Mouse (Mus musculus): ENCODE data around the gene Clasp1. TPM values are rescaled to one million over a fixed set of nuclear protein-coding genes. Genes with fewer than 3 reads are reported as not detected.

Clasp1 gene
- polyA plus RNA-seq, 1 experiment from 2014 or later: 97.6 TPM

GRCm38 (mm10) chr1:118460716-118461115 lies 71.9 kb downstream of the Clasp1 start:
- no peak overlapping the region for H3K27ac ChIP-seq
- WGBS: 93% methylated on average over 5 of the region's 5 CpGs
- no peaks in the 10 kb centered on the region for H3K9me3 ChIP-seq
- H3K4me3 ChIP-seq: no peak overlapping the region
- peaks cover 52% of the 10 kb centered on the region for H3K36me3 ChIP-seq
- H3K27me3 ChIP-seq (ENCODE audit: insufficient read depth, poor library complexity, severe bottlenecking): no peaks in the 10 kb centered on the region
- peaks cover 39% of the 10 kb centered on the region for H3K4me1 ChIP-seq (replicated peaks)
- DNase-seq (ENCODE audit: low spot score): no peak

GRCm38 (mm10) chr1:118466041-118466440 lies 77.2 kb downstream of the Clasp1 start:
- Histone ChIP-seq H3K4me3 (no peak overlapping the region), H3K4me1 (replicated peaks) (no peaks in the 10 kb centered on the region), H3K27ac (no peak overlapping the region), H3K9me3 (no peaks in the 10 kb centered on the region), H3K27me3 (ENCODE audit: insufficient read depth, poor library complexity, severe bottlenecking) (no peaks in the 10 kb centered on the region), H3K36me3 (peaks cover 100% of the 10 kb centered on the region)
- DNase-seq (ENCODE audit: low spot score): no peak
- 95% methylated on average over 6 of the region's 6 CpGs for WGBS

DNA sequence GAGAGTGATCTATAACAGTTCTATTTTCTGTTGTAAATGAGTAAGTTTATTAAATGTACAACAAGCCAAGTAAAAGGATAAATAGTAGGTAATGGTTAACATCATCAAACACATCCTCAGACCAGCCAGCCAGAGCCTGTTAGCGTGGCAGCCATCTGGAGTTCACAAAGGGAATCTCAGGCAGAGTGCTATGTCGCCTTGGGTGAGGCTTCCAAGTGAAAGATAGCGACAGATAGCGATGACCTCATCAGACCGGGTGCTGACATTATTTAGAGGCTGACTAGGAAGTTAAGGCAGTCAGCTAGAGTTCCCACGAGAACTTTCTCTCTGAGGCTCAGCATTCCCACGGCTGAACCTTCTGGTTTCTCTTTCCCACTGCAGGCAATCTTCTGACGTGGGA lies 83.5 kb downstream of the Clasp1 start:
- no peak for DNase-seq (ENCODE audit: low spot score)
- Histone ChIP-seq H3K4me3 (no peak overlapping the region), H3K27ac (no peak overlapping the region), H3K36me3 (peaks cover 87% of the 10 kb centered on the region), H3K9me3 (no peaks in the 10 kb centered on the region), H3K27me3 (ENCODE audit: insufficient read depth, poor library complexity, severe bottlenecking) (no peaks in the 10 kb centered on the region), H3K4me1 (replicated peaks) (no peaks in the 10 kb centered on the region)
- WGBS: 83% methylated on average over 8 of the region's 8 CpGs

DNA sequence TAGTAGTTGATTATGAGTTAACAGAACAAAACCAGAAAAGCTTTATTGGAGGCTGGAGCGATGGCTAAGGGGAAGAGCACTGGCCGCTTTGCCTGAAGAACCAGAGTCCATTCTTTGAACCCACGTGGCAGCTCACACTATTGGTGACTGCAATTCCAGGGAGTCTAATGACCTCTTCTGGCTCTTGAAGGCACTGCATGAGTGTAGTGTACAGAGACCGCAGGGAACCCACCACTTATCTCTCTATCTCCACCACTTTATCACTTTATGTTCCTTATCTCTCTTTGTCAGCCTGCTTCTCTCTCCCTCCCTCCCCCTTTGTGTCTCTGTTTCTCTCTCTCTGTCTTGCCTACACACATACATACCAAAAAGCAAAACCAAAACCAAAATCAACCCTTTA lies 88.1 kb downstream of the Clasp1 start:
- Histone ChIP-seq H3K9me3 (no peaks in the 10 kb centered on the region), H3K4me1 (replicated peaks) (peaks cover 4% of the 10 kb centered on the region; the same call in 1 of the 2 replicates), H3K27me3 (ENCODE audit: insufficient read depth, poor library complexity, severe bottlenecking) (no peaks in the 10 kb centered on the region), H3K4me3 (no peak overlapping the region), H3K36me3 (peaks cover 55% of the 10 kb centered on the region), H3K27ac (no peak overlapping the region)
- 64% methylated on average over 4 of the region's 4 CpGs for WGBS
- DNase-seq (ENCODE audit: low spot score): peak; percentile 26

- no peaks in the 10 kb centered on the region for H3K27me3 ChIP-seq (ENCODE audit: insufficient read depth, poor library complexity, severe bottlenecking)
- H3K9me3 ChIP-seq: no peaks in the 10 kb centered on the region
- H3K27ac ChIP-seq: no peak overlapping the region
- peaks cover 12% of the 10 kb centered on the region for H3K4me1 ChIP-seq (replicated peaks)
- peaks cover 42% of the 10 kb centered on the region for H3K36me3 ChIP-seq
- H3K4me3 ChIP-seq: no peak overlapping the region
- DNase-seq (ENCODE audit: low spot score): no peak
- 89% methylated on average over 4 of the region's 4 CpGs for WGBS
Measured at GRCm38 (mm10) chr1:118479246-118479645, 90.4 kb downstream of the Clasp1 start.

DNA sequence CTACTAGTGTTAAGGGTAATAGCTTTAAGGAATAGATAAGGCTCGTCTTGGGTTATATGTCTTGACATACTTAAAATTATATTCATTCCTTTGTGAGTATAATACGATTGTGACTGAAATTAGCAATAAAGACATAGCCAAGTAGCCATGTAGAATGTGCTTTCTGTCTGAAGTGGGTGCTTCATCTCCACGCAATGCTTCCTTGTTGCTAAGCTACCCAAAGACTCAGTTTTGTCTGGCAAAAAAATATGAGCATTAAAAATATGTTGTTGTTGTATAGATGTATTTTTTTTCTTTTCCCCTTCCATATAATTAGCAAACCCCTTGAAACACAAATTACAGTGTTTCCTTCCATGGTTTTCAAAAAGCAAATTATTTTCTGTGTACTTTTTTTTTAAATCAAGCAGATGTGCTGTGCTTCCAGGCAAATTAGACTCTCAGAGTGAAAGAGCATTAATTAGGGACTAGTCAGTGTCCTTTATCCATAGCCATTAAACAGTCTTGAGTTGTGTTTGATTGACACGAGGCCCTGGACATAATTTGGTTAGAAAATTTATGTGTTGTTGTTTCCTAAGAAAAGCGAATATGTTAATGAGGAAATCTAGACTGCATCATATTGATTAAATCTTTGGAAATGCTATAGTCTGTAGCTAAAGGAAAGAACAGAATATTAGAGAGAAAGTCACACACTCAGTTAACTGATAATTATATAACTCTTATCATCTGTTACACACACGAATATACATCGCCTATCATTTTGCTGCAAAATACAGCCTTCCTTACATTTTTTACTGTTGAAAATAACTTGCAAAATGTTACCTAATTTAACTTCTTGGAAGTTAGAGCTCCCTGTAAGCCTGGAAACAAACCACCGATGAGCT lies 91.9 kb downstream of the Clasp1 start:
- Histone ChIP-seq H3K27ac (no peak overlapping the region), H3K27me3 (ENCODE audit: insufficient read depth, poor library complexity, severe bottlenecking) (no peaks in the 10 kb centered on the region), H3K9me3 (no peaks in the 10 kb centered on the region), H3K36me3 (peaks cover 30% of the 10 kb centered on the region), H3K4me1 (replicated peaks) (peaks cover 12% of the 10 kb centered on the region), H3K4me3 (no peak overlapping the region)
- 86% methylated on average over 8 of the region's 8 CpGs for WGBS
- no peak for DNase-seq (ENCODE audit: low spot score)

- Histone ChIP-seq H3K36me3 (peaks cover 28% of the 10 kb centered on the region), H3K4me1 (replicated peaks) (peaks cover 12% of the 10 kb centered on the region), H3K27me3 (ENCODE audit: insufficient read depth, poor library complexity, severe bottlenecking) (no peaks in the 10 kb centered on the region), H3K9me3 (no peaks in the 10 kb centered on the region), H3K27ac (no peak overlapping the region), H3K4me3 (no peak overlapping the region)
- DNase-seq (ENCODE audit: low spot score): no peak
- WGBS: 77% methylated on average over 4 of the region's 4 CpGs
Measured at GRCm38 (mm10) chr1:118481365-118481702, 92.5 kb downstream of the Clasp1 start.

GRCm38 (mm10) chr1:118481703-118482102 lies 92.8 kb downstream of the Clasp1 start:
- peaks cover 25% of the 10 kb centered on the region for H3K36me3 ChIP-seq
- 84% methylated on average over 6 of the region's 6 CpGs for WGBS
- no peak overlapping the region for H3K27ac ChIP-seq

DNA sequence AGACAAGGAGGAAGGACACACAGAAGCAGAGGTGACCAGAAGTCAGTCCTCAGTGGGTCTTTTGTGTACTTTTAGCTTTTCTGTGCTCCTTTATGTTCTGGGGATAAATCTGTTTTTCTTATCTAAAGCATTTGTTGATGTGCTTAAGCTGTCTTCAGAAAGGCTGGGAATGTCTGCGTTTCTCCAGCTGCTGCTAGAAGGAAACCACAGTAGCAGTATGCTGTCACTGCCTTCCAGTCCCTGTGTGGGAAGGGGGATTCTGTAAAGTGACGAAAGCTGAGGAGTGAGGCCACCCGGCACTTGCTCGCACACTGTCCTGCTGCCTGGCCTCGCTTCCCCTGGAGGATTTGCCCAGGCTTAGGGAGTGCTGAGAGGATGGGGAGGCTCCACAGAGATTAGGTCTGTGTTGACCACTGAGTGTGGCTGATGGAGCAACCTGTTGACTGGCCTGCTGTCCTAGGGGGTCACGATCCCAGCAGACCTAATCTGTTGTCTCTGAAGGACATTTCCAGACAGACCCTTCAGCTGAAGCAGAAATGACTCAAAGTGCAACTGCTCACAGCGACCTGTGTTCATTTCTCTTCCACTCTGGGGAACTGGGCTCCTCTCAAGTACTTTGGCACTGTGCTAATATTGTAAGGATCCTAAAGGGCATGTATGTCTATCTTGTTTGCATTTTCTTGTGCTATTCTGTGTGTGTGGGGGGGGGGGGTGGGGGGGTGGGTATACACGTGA lies 93.6 kb downstream of the Clasp1 start:
- no peaks in the 10 kb centered on the region for H3K27me3 ChIP-seq (ENCODE audit: insufficient read depth, poor library complexity, severe bottlenecking)
- peaks cover 12% of the 10 kb centered on the region for H3K4me1 ChIP-seq (replicated peaks)
- no peak overlapping the region for H3K27ac ChIP-seq
- no peaks in the 10 kb centered on the region for H3K9me3 ChIP-seq
- no peak overlapping the region for H3K4me3 ChIP-seq
- DNase-seq (ENCODE audit: low spot score): no peak
- peaks cover 24% of the 10 kb centered on the region for H3K36me3 ChIP-seq
- WGBS: 78% methylated on average over 8 of the region's 8 CpGs

More at GRCm38 (mm10) chr1:118481703-118482102, 92.8 kb downstream of the Clasp1 start:
- H3K27me3 ChIP-seq (ENCODE audit: insufficient read depth, poor library complexity, severe bottlenecking): no peaks in the 10 kb centered on the region
- H3K4me3 ChIP-seq: no peak overlapping the region
- no peaks in the 10 kb centered on the region for H3K9me3 ChIP-seq
- DNase-seq (ENCODE audit: low spot score): no peak
- peaks cover 12% of the 10 kb centered on the region for H3K4me1 ChIP-seq (replicated peaks)

DNA sequence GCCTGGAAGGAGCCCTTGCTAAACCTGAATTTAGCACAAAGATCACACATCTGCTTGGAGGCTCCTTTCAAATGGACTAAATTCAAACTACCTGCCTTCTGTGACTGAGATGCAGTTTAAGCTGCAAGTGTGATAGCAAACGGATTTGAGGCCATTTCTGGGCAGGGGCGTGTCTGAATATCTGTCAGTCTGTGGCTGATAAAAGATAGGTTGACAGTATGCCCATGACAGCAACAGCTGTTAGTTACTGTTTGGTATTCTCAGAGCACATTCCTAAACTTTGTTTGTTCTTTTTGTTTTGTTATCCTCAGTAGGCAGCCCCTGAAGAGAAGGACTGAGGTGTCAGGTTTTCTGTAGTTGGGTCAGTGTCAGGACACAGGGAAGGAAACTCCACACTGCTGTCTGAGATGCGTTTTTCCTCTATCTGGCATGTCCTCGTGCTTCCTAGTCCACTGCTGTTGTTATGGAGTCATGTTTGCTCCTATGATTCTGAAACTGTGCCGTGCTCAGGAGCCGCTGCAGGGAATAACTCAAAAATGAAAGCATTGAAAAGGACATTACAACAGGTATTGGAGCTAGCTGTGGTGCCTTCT lies 94.7 kb downstream of the Clasp1 start:
- H3K4me1 ChIP-seq (replicated peaks): peaks cover 12% of the 10 kb centered on the region
- no peaks in the 10 kb centered on the region for H3K27me3 ChIP-seq (ENCODE audit: insufficient read depth, poor library complexity, severe bottlenecking)
- no peak overlapping the region for H3K27ac ChIP-seq
- peaks cover 19% of the 10 kb centered on the region for H3K36me3 ChIP-seq
- no peak for DNase-seq (ENCODE audit: low spot score)
- H3K9me3 ChIP-seq: no peaks in the 10 kb centered on the region
- H3K4me3 ChIP-seq: no peak overlapping the region
- 83% methylated on average over 6 of the region's 6 CpGs for WGBS

DNA sequence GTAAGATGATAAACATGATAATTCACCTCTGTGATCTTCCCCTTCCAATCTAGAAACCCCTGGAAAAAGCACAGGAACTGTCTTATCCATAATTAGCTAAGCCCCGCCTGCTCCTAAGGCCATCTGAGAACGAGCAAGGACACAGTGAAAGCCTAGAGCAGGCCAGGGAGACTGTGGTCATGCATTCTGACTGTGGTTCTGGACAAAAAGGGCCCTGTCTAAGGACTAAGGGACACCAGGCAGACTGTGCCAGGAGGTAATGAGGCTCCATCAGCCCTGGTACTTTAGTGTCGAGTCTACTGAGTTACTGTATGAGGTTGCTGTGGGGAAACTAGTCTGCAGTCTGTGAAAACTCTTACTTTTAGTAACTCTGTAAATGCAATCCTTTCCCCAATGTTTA lies 96.7 kb downstream of the Clasp1 start:
- no peak overlapping the region for H3K27ac ChIP-seq
- peaks cover 12% of the 10 kb centered on the region for H3K4me1 ChIP-seq (replicated peaks)
- no peak for DNase-seq (ENCODE audit: low spot score)
- no peaks in the 10 kb centered on the region for H3K9me3 ChIP-seq
- no peaks in the 10 kb centered on the region for H3K27me3 ChIP-seq (ENCODE audit: insufficient read depth, poor library complexity, severe bottlenecking)
- peaks cover 18% of the 10 kb centered on the region for H3K36me3 ChIP-seq
- 80% methylated on average over 3 of the region's 3 CpGs for WGBS
- no peak overlapping the region for H3K4me3 ChIP-seq

GRCm38 (mm10) chr1:118486021-118486420 lies 97.2 kb downstream of the Clasp1 start:
- no peak overlapping the region for H3K27ac ChIP-seq
- no peaks in the 10 kb centered on the region for H3K9me3 ChIP-seq
- DNase-seq (ENCODE audit: low spot score): no peak
- no peaks in the 10 kb centered on the region for H3K27me3 ChIP-seq (ENCODE audit: insufficient read depth, poor library complexity, severe bottlenecking)
- H3K4me1 ChIP-seq (replicated peaks): peaks cover 12% of the 10 kb centered on the region
- peaks cover 18% of the 10 kb centered on the region for H3K36me3 ChIP-seq
- no peak overlapping the region for H3K4me3 ChIP-seq

- Histone ChIP-seq H3K4me3 (no peak overlapping the region), H3K4me1 (replicated peaks) (no peaks in the 10 kb centered on the region), H3K27me3 (ENCODE audit: insufficient read depth, poor library complexity, severe bottlenecking) (no peaks in the 10 kb centered on the region), H3K27ac (no peak overlapping the region), H3K9me3 (no peaks in the 10 kb centered on the region), H3K36me3 (peaks cover 18% of the 10 kb centered on the region)
- 90% methylated on average over 3 of the region's 3 CpGs for WGBS
- DNase-seq (ENCODE audit: low spot score): no peak
Measured at GRCm38 (mm10) chr1:118492811-118493210, 104.0 kb downstream of the Clasp1 start.

Measured in hindbrain, embryonic 10.5 days (tissue).